Mouse (Mus musculus) CD4-positive, CD25-positive, alpha-beta regulatory T cell, adult 2 months (primary cell): ENCODE results near the gene Galnt18.

Source experiments
- DNase-seq: peaks from one replicate; pipeline ENCODE4 v3.0.0-alpha.2; 2012; ENCODE audit warnings: low read depth, low spot score

Gene Galnt18

DNA sequence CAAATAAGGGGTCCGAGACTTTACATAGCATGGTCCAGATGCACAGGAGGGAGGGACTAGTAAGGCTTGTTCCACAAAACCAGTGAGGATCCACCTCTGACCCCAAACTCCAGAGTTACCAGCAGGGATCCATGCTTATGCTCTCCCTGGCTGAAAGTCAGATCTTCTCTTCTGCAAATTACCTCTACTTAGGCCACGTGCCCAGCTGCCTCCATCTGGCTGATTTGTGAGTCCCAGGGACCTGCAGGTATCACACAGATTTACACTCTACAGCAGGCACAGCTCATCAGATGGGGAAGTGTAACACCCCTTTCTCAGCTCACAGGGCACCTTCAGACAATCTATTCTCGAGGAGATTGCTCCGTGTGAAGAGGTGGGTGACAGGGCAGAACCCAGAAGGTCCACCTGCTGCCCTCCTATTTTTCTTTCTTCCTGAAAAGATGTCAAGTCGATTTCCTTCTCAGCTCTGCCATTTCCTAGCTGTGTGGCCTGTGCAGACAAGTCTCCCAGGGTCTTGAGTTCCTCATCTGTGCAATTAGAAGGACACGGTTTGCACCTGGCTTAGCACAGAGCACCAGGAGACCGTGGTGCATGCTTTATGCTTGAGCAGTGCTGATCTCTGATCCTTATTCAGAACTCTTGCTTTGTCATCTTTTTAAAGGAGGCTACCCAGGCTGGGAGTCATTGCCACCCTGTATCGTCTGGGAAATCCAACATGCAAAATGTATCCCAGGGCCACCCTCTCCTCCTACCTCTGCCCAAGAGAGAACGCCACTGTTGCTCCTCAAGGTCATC, 216.3 kb downstream of the Galnt18 start:
- DNase-seq = no peak

DNA sequence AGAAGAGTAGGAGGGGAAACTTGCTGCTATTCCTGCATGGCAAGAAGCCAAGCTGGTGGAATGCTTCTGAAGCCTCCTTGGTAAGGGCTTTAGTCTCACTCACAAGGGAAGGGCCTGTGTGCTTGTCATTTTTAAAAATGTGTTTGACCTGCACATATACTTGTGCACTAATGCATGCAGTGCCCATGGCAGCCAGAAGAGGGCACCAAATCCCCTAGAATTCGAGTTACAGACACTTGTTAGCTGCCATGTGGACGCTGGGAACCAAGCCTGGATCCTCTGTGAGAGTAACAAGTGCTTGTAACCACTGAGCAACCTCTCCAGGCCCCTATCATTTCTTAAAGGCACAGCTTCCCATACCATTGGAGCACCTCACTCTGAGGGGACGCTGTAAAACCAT, 219.7 kb downstream of the Galnt18 start:
- peak; percentile 2 for DNase-seq

DNA sequence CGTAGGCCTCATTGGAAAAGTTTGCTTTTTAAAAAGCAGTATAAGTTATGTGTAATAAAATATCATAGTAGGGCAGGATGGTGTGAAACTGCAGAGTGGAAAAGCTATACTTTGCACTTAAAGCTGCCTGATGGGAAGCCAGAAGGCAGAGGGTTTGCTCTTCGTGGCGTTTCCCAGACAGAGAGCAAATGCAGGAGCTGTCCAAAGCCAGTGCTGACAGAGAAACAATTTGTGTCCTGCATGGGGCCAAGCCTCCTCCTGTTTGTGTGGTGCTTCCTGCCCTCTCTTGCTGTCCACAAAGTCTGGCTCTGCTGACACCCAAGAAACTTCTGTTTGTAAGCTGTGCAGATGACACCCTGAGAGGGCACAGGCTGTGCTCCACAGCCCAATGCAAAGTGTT, 220.8 kb downstream of the Galnt18 start:
- DNase-seq = no peak

DNA sequence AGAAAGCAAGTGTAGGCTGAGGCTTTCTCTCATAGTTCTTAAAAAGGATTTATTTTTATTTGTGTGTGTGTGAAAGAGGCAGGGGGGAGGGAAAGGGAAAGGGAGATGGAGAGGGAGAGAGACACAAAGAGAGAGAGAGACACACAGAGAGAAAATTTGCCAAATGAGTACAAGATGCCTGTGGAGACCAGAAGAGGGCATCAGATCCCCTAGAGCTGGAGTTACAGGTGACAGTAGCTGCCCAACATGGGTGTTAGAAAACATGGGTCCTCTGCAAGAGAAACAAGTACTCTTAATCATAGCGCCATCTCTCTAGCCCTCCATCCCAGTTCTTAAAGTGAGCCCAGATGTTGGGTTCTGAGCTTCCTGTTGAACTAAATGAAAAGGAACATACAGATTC, 228.8 kb downstream of the Galnt18 start:
- DNase-seq = no peak

DNA sequence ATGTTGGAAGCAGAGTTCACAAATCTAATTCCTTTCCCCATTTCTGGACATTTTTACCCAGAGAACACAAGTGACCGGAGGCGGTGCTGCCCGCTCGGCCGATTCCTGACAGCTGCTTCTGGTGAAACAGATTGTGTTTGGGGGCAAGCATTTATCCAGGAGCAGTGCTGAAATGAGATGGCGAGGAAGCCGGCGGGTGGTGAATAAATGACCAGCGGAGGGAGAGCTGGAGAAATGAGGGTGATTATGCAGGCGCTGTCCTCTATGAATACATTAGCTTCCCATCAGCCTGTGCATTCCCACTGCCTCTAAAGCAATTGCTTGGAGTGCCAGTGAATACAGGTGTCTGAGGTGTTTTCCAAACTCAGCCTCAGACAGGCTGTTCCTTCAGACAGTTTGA, 232.7 kb downstream of the Galnt18 start:
- DNase-seq = no peak

DNA sequence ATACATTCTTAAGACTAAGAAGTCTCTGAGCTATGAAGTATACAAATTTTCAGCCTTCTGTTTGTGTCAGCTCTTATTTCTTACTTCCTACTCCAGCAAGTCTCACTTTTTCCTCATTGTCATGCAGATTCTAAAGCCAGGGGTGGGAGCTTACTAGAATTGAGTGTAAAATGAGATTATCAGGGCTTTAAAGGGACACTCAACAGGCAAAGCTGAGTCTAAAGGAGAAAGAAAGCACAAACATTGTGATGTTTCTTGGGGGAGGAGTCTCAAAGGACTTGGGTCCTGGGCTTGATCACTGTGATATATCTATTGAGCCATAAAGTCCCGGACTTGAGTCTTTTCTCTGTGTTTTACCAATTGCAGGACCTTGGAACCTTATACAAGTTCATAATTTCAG, 234.2 kb downstream of the Galnt18 start:
- no peak for DNase-seq

DNA sequence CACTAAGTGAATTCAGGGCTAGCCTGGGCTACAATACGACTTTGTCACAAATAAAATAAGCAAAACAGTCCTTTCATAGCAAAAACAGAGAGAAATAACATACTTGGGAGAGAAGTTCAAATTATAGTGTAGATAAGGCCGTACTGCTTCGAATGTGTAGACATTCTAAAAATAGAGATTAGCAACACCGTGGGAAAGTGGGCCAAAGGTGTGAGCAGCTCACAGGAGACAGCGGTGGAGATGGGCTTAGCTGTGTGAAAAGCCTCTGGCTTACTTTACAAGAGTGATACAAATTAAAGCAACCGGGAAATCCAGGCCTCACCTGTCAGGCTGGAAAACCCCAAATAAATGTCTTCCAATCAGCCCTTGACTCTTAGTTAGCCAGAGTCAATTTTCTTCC, 241.8 kb downstream of the Galnt18 start:
- no peak for DNase-seq

DNA sequence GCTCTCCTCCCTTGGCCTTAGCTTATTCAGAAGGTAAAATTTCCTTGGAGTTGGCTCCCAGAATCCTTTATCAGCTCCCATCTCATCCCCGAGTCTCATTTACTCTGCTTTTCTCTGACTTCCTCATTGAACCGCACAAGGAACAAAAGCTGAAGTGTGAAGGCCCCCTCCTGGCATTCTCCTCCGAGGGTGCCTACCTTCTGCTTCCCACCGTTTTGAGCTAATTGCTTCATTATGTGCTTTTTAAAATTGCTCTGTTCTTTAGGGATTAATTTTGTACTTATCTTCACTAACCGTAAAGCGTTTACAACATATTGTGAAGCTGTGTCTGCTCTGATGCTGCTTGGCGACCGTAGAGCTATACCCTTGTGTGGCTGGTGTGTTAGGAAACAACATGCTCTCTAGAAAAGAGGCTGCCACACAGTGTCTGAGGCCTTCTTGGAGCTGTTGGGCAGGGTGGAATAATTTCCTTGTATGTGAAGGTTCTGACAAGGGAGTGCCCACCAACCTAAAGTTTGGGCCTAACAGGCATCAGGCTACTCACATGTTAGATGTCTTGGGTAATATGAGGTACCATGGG, 244.9 kb downstream of the Galnt18 start:
- DNase-seq = no peak

DNA sequence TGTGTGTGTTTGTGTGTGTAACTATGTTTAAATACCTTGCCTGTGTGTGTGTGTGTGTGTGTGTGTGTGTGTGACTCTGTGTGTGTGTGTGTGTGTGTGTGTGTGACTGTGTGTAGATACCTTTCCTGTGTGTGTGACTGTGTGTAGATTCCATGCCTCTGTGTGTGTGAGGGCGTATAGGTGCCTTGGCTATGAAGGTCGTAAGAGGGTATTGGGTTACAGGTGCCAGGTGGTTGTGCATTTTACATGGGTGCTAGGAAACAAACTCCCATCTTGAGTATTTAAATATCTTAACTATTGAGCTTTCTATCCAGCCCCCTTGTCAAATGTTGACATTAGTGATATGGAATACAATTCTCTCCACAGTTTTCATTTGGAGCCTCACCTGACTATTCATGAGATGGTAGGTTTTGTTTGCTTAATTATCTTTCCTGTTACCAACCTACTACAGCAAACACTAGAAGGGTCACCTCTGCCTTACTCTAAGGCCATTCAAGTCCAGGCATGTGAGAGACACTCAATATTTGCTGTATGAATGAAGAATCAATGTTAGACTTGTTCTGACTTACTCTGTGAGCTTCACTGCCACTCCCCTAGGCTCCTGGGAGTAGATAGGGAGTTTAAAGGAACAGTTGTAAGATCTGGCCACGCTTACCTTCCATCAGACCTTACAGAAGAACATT, 250.7 kb downstream of the Galnt18 start:
- no peak for DNase-seq

DNA sequence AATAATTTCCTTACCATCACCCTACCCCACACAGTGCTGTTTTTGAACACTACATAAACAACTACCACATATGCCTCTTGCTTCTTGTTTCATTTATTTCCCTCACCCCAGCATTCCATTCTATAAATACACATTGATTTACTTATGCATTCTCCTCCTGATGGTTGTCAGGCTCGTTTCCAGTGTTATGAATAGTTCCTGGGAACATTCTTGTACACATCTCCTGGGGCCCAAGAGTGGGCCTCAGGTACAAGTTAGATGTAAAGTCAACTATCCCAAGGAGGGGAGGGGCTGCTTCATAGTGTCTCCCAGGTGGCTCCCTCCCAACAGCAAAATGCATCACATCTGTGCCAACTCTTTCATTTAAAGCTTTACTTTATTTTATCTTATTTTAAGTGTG, 251.3 kb downstream of the Galnt18 start:
- DNase-seq = no peak

DNA sequence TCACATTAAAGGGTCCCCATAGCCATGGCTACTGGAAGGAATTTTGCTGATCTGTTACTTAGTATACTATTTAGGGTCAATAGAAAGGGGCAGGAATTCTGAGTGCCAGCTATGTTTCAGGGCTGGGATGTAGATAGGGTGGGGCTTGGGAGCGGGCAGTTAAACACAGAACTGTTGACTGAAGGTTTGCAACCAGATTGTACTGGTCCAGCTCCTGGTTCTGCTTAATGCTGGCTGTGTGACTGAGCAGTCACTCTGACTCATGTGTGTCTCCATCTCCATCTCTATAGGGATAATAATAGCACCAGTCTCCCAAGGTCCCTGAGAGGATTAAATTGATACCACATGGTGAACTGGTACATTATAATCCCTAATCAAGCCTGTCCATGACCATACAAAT, 258.9 kb downstream of the Galnt18 start:
- no peak for DNase-seq

DNA sequence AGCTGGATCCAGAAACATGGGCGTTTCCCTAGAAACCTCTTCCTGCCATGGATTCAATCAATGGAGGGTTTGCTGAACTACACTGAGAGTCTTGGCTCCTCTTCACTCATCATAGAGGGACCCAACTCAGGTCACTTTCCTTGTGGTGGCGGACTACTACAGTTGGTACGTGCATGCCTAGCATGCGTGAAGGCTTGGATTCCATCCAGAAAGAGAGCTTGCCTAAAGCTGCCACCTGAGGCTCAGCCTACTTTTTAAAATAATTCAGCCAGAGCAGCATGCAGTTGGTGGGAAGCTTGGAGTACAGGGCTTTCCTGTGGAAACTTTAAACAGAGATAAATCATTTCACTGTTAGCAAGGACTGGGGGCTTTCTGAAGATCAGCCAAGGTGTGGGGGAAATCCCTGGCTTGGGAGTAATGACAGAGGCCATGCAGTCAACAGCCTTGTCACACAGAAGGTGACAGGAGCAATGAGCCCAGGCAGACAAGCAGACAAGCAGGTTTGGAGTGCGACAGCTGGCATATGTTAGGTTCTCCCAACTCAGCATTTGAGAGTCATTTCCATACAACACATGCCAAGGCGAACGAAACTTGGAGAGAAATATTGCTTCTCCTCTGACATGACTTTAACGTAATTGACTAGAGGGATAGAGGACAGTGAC, 261.1 kb downstream of the Galnt18 start:
- no peak for DNase-seq

DNA sequence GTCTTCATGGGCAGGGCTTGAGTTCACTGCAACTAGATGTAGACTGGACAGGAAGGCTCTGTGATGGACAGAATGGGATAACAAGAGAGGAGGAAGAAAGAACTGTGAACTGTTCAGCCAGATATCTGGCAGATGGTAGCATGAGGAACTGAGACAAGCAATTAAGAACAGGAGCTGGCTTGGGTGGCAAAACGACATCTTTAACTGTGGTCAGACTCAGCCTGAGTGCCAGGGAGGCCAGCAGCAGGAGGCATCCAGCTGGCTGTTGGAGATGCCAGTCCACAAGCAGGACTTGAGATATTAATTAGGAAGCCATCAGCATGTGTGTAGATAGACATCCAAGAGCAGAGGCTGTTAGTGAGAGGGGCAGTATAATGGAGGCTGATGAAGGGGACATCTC, 262.9 kb downstream of the Galnt18 start:
- DNase-seq = no peak

DNA sequence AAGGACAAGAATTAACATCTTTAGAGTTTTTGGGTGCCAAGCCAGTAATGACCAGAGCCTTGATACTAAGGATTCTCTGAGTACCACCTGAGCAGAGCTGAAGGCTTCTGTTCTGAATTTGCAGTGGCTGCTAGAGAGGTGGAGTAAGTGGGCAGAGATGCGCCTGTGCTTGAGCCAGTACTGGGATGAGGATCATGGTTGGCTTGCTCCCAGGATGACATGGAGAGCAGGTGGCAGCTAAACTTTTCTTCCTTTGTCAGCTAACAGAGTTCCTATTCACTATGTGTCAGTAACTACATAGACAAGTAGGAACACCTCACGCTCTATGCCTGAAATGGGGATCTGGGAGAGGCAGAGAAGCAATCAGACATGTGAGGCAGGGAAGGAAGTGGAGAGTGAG, 264.3 kb downstream of the Galnt18 start:
- DNase-seq = no peak

DNA sequence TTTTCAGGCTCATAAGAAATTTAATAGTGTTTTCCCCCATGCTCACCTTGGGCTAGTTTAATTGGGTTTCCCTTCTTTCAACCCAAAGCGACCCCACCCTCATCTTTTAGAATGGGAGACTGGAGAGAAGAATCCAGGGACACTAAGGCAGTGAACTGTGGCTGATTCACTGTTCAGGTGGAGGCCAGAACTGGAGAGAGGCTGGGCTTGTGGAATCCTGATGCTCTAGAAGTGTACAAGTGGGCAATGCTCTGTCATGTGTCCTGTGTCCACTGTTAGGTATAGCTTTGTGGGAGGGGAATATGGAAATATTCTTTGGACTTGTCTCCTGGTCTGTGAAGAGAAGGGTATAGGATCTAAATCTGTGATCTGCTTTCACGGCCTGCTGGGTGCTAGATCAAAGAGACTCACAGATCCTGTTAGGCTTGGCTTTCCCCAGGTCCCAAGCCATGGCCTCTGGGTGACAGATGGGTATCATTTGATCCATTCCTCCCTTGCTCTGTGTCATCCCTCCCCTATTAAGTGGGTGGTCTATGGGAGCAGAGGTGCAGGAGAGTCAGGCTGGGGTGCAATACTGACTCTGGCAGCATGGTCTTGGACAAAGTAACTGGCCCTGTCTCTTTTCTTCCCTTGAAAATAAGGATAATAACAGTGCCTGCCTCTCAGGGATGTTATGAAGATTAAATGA, 270.5 kb downstream of the Galnt18 start:
- DNase-seq = no peak

DNA sequence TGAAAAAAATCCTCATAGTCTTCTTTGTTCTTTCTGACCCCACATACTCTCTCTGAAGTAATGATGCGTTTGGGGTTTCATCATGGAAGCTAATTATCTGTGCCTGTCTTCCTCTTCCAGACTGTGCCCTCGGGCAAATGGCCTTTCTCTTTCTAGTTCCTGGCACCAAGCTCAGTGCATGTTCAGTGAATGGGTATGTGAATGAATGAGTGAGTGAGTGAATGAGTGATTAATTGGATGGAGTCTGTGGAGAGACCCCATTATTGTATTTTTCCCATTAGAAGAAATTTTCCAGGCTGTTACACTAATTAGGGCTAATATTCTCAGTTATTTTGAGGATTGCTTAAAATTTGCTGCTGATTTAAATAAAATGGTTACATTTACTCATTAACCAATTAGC, 279.2 kb downstream of the Galnt18 start:
- no peak for DNase-seq

DNA sequence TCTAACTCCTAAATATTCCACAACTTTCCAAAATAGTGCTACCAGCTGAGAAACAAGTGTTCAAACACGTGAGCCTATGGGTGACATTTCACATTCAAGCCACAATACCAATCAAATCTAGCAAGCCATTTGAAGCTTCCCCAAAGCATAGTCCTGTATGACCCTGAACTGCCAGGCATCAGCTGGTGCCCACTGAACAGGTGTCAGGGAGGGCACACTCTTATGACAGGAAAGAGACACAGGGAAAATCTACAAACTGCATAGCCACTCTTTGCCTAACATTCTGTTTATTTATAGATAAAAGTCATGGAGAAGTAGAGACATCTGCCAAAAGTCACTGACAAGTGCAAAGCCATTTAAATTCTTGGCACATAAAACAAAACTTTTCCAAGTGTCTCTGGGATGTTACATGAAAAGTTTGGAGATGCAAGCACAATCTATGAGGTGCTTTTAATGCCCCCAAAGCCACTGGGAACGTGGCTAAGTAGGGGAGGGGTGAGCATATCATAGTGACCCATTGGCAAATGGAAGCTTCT, 280.5 kb downstream of the Galnt18 start:
- no peak for DNase-seq

DNA sequence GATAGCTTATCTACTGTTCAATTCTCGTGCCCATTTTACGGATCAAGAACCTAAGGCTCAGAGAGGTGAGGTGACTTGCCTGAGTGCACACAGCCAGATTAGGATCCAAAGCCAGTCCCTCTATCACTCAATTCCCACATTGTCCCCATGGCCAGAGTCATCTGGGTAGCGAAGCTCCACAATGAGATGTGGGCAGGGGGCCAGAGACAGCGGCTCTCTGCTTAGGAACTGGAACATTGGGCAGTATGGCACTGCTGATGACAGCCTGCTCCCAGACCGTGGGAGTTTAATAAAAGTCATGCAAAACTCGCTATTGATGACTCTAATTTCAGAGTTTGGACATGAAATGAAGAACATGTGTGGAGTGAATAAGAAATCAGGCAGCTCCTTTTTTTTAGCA, 282.6 kb downstream of the Galnt18 start:
- DNase-seq = no peak

DNA sequence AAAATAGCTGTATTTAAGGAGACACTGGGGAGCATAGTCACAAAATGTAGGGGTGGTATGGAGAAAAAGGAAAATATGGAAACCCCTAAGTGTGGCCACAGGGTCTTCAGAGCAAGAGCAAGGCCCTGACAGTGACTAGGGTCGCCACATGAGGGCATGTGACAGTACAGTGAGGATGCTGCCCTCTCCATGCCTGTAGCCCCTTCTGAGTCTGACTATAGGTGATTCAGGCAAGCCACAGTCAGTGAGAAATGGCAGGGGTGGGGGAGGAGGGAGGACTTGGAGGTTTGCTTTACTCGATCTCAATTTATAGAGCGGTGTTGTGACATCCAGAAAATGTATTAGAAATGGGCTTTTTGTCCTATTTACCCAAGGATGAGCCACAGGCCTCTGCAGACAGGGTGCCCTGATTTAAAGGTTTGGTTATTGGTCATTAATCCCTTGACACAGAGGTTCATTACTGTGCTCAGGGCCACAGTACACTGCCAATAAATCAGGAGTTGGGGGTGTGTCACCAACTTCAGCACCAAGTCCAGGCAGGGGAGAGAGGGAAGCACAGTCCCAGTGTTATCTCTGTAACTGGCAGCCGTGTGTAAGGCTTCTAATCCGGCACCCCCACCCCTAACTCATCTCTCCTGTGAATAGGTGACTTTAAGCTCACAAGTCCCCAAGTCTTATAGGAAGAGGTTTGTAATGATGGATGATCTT, 287.4 kb downstream of the Galnt18 start:
- DNase-seq = no peak

DNA sequence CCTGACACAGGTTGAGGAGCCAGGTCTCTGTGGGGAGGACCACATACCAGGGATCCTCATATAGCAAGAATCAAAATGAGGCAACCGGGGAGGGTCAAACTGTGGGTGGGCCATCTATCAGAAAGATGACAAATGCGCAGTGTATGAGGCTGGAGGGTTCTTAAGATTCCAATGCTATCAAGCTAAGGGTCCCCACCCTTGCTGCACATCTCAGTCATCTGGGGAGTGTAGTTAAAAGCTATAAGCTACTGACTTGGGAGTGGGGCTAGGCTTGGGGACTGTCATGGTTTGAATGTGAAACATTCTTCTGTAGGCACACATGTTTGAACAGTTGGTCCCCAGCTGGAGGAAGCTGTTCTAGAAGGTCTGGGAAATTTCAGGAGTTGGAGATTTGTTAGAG, 288.2 kb downstream of the Galnt18 start:
- DNase-seq = no peak

DNA sequence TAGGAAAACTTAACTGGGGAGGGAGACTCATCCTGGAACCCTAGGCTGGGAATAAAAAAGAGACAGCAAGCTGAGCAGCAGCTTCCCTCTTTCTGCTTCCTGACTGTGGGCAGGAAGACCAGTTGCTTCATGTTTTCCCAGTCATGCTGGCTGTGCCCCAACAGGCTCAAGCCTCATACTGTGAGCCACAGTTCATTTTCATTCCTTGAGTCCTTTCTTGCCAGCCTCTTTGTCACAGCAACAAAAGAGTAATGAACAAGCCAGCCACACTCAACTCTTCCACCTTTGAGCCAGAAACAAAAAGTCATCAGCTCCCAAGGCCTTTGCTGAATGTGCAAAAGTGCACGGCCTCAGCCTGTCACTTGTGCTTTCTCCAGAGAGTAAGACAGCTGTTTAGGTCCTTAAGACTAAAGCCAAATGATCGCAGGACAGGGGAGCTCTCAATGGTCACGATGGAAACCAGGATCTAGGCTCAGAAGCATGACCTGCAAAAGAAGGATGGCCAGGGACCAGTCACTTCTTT, 292.9 kb downstream of the Galnt18 start:
- DNase-seq = no peak
